ENCODE assay signal across 27 mouse cellular contexts in genomic region chr14:27422301-27422700, GRCm38 (mm10).
"Had no signal": no experiment of that assay in that cellular context is flagged by ENCODE, and none has a peak within 500 bp of the region (broad histone marks: within the 10 kb centered on the region; RNA-seq: fewer than 3 reads in every experiment).

No protein-coding gene starts in this region.

- H3K4me1 ChIP-seq: embryonic facial prominence, embryonic 10.5 days; embryonic facial prominence, embryonic 12.5 days; embryonic facial prominence, embryonic 15.5 days; forebrain, embryonic 10.5 days; forebrain, embryonic 12.5 days; forebrain, embryonic 13.5 days; forebrain, embryonic 15.5 days had no signal

- H3K27me3 ChIP-seq: embryonic facial prominence, embryonic 12.5 days; embryonic facial prominence, embryonic 13.5 days; embryonic facial prominence, embryonic 15.5 days; forebrain, embryonic 12.5 days; forebrain, embryonic 13.5 days; forebrain, embryonic 15.5 days had no signal

- H3K9me3 ChIP-seq: embryonic facial prominence, embryonic 12.5 days; embryonic facial prominence, embryonic 13.5 days; embryonic facial prominence, embryonic 15.5 days; forebrain, embryonic 12.5 days; forebrain, embryonic 13.5 days; forebrain, embryonic 15.5 days had no signal

- H3K27ac ChIP-seq: embryonic facial prominence, embryonic 10.5 days; embryonic facial prominence, embryonic 12.5 days; embryonic facial prominence, embryonic 13.5 days; embryonic facial prominence, embryonic 15.5 days; forebrain, embryonic 10.5 days; forebrain, embryonic 12.5 days; forebrain, embryonic 13.5 days; forebrain, embryonic 15.5 days; gastrocnemius, adult 2 months had no signal

- ATAC-seq: forebrain, embryonic 13.5 days; forebrain, embryonic 14.5 days; forebrain, embryonic 15.5 days; forebrain, embryonic 16.5 days; forebrain, postnatal 0 days had no signal

- H3K9ac ChIP-seq: embryonic facial prominence, embryonic 12.5 days; embryonic facial prominence, embryonic 13.5 days; embryonic facial prominence, embryonic 15.5 days; forebrain, embryonic 12.5 days; forebrain, embryonic 13.5 days; forebrain, embryonic 15.5 days; forebrain, postnatal 0 days had no signal

- H3K4me2 ChIP-seq: embryonic facial prominence, embryonic 12.5 days; embryonic facial prominence, embryonic 13.5 days; embryonic facial prominence, embryonic 15.5 days; forebrain, embryonic 12.5 days; forebrain, embryonic 13.5 days; forebrain, embryonic 15.5 days had no signal

- DNase-seq: cerebellum, adult 2 months; cerebellum, adult 8-10 months; cerebellum, adult 9-10 months; cerebellum, adult 9-11 months; cerebellum, postnatal 10 days; cerebellum, postnatal 14 days; cerebellum, postnatal 25 days; cerebellum, postnatal 36 days; embryo, embryonic 11 days; forebrain, postnatal 0 days; gastrocnemius, adult 2 months; gastrocnemius, postnatal 10 days; gastrocnemius, postnatal 14 days; gastrocnemius, postnatal 25 days; gastrocnemius, postnatal 36 days; heart, adult 18-20 months had no signal

- H3K4me3 ChIP-seq: embryonic facial prominence, embryonic 10.5 days; embryonic facial prominence, embryonic 12.5 days; embryonic facial prominence, embryonic 13.5 days; embryonic facial prominence, embryonic 15.5 days; erythroblast, embryonic 14.5 days; forebrain, embryonic 10.5 days; forebrain, embryonic 12.5 days; forebrain, embryonic 13.5 days; forebrain, embryonic 15.5 days; gastrocnemius, adult 2 months had no signal

- H3K36me3 ChIP-seq: embryonic facial prominence, embryonic 10.5 days; embryonic facial prominence, embryonic 12.5 days; embryonic facial prominence, embryonic 15.5 days; forebrain, embryonic 10.5 days; forebrain, embryonic 12.5 days; forebrain, embryonic 15.5 days had no signal
